Mouse (Mus musculus): ENCODE data around the gene Dnajb14.

- TF ChIP-seq POLR2A (IDR thresholded peaks at IDR 0.05; ENCODE audit: borderline replicate concordance, extremely low read depth, insufficient read depth, insufficient read length, poor library complexity, severe bottlenecking) (peak; percentile 15; the same call in 1 of the 2 replicates), CTCF (IDR thresholded peaks at IDR 0.05; ENCODE audit: borderline replicate concordance, extremely low read depth, insufficient read depth, insufficient read length) (peak; percentile 93)
Measured at GRCm38 (mm10) chr3:137864988-137865982, 2.2 kb upstream of the Dnajb14 start.

All from brain, embryonic 14.5 days (tissue).